Mouse (Mus musculus) MEL (cell line): ENCODE data around the gene Tsc22d3.

Experiments used
- CTCF ChIP-seq, 3 experiments: IDR thresholded peaks in 2 of 3; conservative IDR thresholded peaks in 1 of 3; 2 replicates each; pipeline ENCODE4 v1.5.1; 2011 to 2012; ENCODE audit warnings: low read length in 3 of 3, low read depth in 2 of 3, mild to moderate bottlenecking in 2 of 3, improper control_type of control experiment in 1 of 3, inconsistent platforms in 1 of 3, mixed read lengths in 1 of 3, moderate library complexity in 1 of 3; ENCODE audit not compliant: control insufficient read depth in 1 of 3, insufficient read depth in 1 of 3, poor library complexity in 1 of 3, severe bottlenecking in 1 of 3
- EP300 ChIP-seq, 2 experiments: IDR thresholded peaks; 2 replicates each; pipeline ENCODE4 v1.6.1; 2011; ENCODE audit warnings: improper control_type of control experiment in 2 of 2, low read length in 2 of 2, low read depth in 1 of 2, mild to moderate bottlenecking in 1 of 2
- GATA1 ChIP-seq: IDR thresholded peaks from 2 replicates; pipeline ENCODE4 v1.6.1; 2011; ENCODE audit warnings: low read depth, low read length, improper control_type of control experiment
- MAX ChIP-seq: IDR thresholded peaks from 2 replicates; pipeline ENCODE4 v1.6.1; 2011; ENCODE audit warnings: low read length, improper control_type of control experiment
- POLR2A ChIP-seq, 2 experiments: IDR thresholded peaks; 2 replicates each; pipeline ENCODE4 v1.6.1; 2011 to 2012; ENCODE audit warnings: low read length in 2 of 2, mild to moderate bottlenecking in 2 of 2, control low read depth in 1 of 2, improper control_type of control experiment in 1 of 2, low read depth in 1 of 2, moderate library complexity in 1 of 2; ENCODE audit not compliant: control insufficient read depth in 1 of 2, insufficient read depth in 1 of 2, poor library complexity in 1 of 2
- UBTF ChIP-seq: IDR thresholded peaks from 2 replicates; pipeline ENCODE4 v1.6.1; 2012; ENCODE audit warnings: low read depth, mild to moderate bottlenecking, inconsistent platforms, low read length, improper control_type of control experiment, moderate library complexity, borderline replicate concordance; ENCODE audit not compliant: insufficient read depth

DNA sequence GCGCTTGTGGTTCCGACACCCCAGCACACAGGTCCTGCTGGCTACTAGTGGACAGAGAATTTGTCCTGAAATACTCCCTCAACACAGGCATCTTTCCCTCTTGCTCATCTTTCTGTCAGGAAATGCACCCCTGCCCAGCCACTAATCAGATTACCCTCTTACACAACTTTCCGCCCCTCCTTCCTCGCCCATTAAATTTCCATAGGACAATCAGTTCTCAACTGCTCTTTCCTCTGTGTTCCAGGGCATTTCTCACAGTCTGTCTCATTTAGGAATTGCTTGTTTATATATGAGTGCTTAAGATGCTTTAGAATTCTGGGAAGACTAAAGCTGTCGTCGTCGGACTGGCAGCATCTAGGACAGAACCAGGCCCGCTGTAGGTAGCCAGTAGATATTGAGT lies 82.1 kb downstream of the Tsc22d3 start:
- no peak for TF ChIP-seq MAX
- no peak for TF ChIP-seq CTCF (IDR thresholded peaks at IDR 0.05 in 2 of 3, conservative IDR thresholded peaks at IDR 0.05 in 1 of 3; ENCODE audit: control insufficient read depth in 1 of 3, insufficient read depth in 1 of 3, low read depth in 2 of 3, low read length in 3 of 3, poor library complexity in 1 of 3, severe bottlenecking in 1 of 3)
- no peak for TF ChIP-seq GATA1
- TF ChIP-seq UBTF: no peak
- TF ChIP-seq POLR2A (IDR thresholded peaks at IDR 0.05; ENCODE audit: control insufficient read depth in 1 of 2, insufficient read depth in 1 of 2, low read depth in 1 of 2, low read length in 2 of 2, poor library complexity in 1 of 2): no peak
- no peak for TF ChIP-seq EP300 (IDR thresholded peaks at IDR 0.05; ENCODE audit: low read depth in 1 of 2, low read length in 2 of 2)
